Mouse (Mus musculus) v-Abl transformed pro-B cells (cell line): ENCODE data around the gene Rnf7.

ENCODE experiments used
- in situ Hi-C, 2 experiments: fragments of 400-800 bp; cut with MboI; formaldehyde crosslinking; loops; one replicate each; pipeline ENCODE4 v1.15.1; 2025; ENCODE audit not compliant: unreplicated experiment in 2 of 2

Rnf7 gene

GRCm38 (mm10) chr9:96424027-96424426 lies 54.4 kb downstream of the Rnf7 start:
- in situ Hi-C loops, result no loop called here
